Mouse (Mus musculus): Measurements from ENCODE around the gene Gkn2.

Gene Gkn2

GRCm38 (mm10) chr6:87399886-87400566 is 26.9 kb downstream of the Gkn2 start:
- no peak for DNase-seq (ENCODE audit: low spot score)

DNA sequence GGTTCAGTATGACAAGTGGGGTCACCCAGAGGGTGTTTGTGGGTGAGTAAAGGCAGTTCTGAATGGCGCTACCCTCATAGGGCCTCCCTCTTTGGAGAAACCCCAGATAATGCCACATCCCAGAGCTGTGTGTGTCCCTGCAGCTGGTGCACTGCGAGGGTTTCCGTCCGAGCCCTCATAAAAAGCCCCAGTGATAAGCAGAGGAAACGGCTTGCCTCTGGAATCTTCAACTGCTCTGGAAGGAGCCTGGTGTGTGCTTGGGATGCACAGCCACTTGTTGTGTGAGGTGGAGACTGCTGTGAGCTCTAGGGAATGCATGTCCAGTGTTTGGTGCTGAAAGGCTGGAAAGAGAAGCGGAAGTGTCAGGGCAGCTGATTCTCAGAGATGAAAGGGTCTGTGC is 28.3 kb downstream of the Gkn2 start:
- no peak for DNase-seq (ENCODE audit: low spot score)

DNA sequence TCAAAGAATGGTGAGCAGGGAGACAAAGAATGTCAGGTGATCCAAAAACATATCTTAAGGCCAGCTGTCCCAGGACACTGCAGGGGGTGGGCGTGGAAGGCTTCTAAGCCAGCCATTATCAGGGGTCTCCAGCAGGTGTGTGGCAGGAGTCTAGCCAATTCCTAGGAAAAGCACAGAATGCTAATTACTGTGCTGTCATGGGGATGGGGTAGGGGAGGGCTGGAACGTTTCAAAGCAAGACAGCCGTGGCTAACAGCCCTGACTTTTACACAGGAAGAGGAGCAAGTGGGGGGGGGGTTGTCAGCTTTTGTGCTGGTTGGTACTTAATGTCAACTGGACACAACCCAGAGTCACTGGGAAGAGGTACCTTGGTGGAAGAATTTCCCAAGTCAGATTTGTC is 38.9 kb downstream of the Gkn2 start:
- no peak for DNase-seq (ENCODE audit: low spot score)

DNA sequence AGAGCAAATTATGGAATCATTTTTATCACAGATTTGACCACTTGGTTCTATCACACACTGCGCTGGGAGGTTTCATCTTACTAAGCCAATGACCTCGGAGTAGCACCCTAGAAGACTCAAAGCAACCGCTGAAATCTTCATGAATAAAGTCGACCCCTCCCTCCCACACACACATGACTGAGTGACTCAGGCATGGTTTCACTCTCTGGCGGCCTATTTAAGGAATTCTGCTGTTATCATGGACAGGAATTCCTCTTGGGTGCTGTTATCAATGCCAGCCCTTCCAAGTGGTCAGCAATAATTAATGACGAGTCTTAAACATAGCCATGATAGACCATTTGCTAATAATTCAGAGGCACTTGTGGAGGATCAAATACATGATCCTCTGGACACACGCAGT is 49.1 kb downstream of the Gkn2 start:
- DNase-seq (ENCODE audit: low spot score) = no peak

DNA sequence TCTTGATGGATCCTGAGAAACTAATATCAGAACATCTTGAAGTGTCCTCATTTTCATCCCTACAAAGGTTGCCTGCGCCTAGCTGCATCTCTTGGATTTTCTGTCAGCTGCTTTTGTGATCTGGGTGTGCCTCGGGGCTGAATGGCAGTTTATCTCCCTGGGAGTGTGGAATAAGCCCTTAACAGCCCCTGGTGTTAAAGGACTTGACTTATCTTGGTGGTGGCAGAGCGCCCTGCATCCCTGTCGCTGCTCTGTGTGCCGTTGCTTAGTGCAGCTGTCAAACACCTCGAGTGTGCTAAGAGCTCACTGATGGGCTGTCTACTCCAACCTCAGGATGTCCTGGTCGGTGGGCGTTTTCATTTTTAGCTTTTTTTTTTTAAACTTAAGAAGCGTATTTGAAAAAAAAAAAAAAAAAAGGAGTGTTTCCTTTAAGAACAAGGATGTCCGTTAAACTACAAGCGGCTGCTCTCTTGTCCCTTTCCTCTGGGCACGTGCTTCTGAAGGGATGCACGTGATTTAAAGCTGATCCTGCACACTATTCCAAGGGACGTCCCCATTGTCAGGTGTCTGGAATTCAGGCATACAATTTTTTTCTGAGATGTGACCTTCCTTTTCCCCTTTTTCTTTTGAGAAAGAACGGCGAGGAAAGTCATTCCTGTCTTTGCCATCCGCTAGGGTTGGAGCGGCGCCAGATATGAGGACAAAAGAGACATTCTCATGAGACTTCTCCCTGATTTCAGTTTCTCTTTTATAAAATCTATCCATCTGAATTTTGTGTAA is 51.1 kb downstream of the Gkn2 start:
- DNase-seq (ENCODE audit: low spot score) = no peak

GRCm38 (mm10) chr6:87426954-87427353 is 53.8 kb downstream of the Gkn2 start:
- DNase-seq (ENCODE audit: low spot score) = no peak

- peak; percentile 63 for DNase-seq (ENCODE audit: low spot score)
These were observed 54.5 kb downstream of the Gkn2 start for GRCm38 (mm10) chr6:87427616-87428015.

- no peak for DNase-seq (ENCODE audit: low spot score)
These were observed 55.4 kb downstream of the Gkn2 start, which contains the start of gene Bmp10 for GRCm38 (mm10) chr6:87428487-87429044. Gene Bmp10, plus strand, starts transcription at chr6:87428994.
